Mouse (Mus musculus): ENCODE data around the gene Atp9a.

DNA sequence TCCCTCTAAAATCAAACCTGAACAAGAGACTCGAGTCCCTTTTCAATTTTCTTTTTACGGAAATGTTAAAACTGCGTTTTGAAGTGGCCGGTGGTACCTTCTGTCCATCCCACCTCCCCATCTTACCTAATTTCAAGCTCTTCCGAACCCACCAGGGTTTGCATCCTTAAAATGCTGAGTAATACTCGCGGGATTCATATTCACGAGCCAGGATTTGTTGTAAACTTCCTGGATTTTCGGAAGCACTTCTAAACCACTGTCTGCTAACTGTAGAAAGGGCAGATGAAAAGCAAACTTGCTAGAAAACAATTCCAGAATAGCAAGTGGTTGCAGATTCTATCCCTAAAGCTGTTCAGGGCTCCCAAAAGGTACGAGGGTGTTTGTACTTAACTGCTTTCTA is 25.4 kb upstream of the Atp9a start, which contains the start of gene Sall4:
- no peak for TF ChIP-seq CTCF (IDR thresholded peaks at IDR 0.05; ENCODE audit: low read depth)
- TF ChIP-seq EP300 (IDR thresholded peaks at IDR 0.05; ENCODE audit: low read depth): no peak

All from liver, embryonic 14.5 days (tissue).